Mouse (Mus musculus): ENCODE results near the gene Gzmk. TPM values are rescaled to one million over a fixed set of nuclear protein-coding genes. Genes with fewer than 3 reads are reported as not detected.

Gene Gzmk
- total and polyA plus RNA-seq, 3 experiments = not detected

DNA sequence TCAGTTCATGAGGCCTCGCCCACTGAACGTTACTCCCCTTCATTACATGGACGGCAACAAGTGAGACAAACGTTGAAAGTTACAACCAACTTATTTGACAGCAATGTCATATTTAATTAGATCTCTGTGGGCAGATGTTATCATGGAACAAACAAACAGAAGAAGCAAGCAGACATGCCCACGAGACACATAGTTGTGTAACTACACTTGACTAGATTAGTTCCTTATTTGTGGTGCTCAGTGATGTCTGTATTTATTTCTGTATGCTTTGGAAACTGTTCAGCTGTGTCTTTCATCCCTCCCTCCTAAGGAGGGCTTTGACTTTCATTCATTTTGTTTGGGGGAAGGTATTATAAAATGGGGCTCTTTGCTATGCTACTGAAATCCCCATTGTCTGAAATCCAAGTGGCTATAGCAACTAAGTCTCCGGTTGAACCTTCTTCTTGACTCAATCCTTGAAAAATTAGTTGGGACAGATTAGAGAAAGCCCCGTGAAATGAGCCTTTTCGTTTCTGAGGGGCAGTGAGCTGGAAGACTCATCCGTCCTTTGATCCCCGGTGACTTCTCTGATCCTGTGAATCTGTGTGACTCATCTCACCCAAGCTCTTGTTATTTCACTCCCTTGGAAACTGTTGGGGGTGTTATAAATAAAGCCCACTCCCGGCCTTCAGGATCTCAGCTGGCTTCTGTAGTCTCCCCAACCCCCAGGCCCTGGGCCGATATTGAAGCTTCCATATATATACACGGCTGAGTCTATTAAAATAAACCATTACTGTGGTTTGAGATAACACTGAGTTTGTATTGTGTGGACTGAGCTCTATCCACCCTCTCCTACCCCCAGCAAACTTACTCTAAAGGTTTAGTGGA lies 28.7 kb downstream of the Gzmk start:
- H3K79me2 ChIP-seq (replicated peaks; ENCODE audit: control insufficient read depth, extremely low read depth, insufficient read depth, poor library complexity, severe bottlenecking) = no peaks in the 10 kb centered on the region
- in situ Hi-C loops (cut with MboI; ENCODE audit: low pct_ligation_motif_present, low pct_unique_long_range_greater_than_20kb, low sequenced_read_pairs) = no loop called here
- H3K27me3 ChIP-seq (replicated peaks) = no peaks in the 10 kb centered on the region
- DNase-seq (ENCODE audit: extremely low read depth) = no peak
- no peak overlapping the region for H3K9ac ChIP-seq (ENCODE audit: insufficient read depth, low read depth)
- H3K4me1 ChIP-seq (ENCODE audit: control insufficient read depth in 1 of 2, insufficient read depth in 2 of 2) = peaks cover 4 to 11% of the 10 kb centered on the region in 2 experiments
- no peak overlapping the region for H3K27ac ChIP-seq (ENCODE audit: insufficient read depth, low read depth)
- TF ChIP-seq IRF4 (IDR thresholded peaks at IDR 0.05; ENCODE audit: low read depth, low read length) (no peak), ZKSCAN1 (IDR thresholded peaks at IDR 0.05; ENCODE audit: borderline replicate concordance, low read depth, low read length) (no peak), MEF2A (IDR thresholded peaks at IDR 0.05; ENCODE audit: borderline replicate concordance, low read depth, low read length) (no peak), SMC3 (IDR thresholded peaks at IDR 0.05; ENCODE audit: low read depth, low read length) (no peak), SIN3A (IDR thresholded peaks at IDR 0.05; ENCODE audit: low read length) (no peak), KAT2A (IDR thresholded peaks at IDR 0.05; ENCODE audit: insufficient replicate concordance, low read length) (no peak), CHD1 (IDR thresholded peaks at IDR 0.05; ENCODE audit: low read depth, low read length) (no peak)
- peak overlapping the region; percentile 81; the same call in 1 of the 2 replicates for H3K4me2 ChIP-seq (ENCODE audit: insufficient read depth, low read depth, poor library complexity, severe bottlenecking)
- no peaks in the 10 kb centered on the region for H3K9me3 ChIP-seq (replicated peaks; ENCODE audit: low read length)
- H3K4me3 ChIP-seq (replicated peaks in 1 of 3; ENCODE audit: low read depth in 2 of 3, low read length in 2 of 3, poor library complexity in 1 of 3) = no peak overlapping the region
- H3K36me3 ChIP-seq (replicated peaks in 1 of 2; ENCODE audit: control insufficient read depth in 1 of 2, insufficient read depth in 1 of 2, low read length in 1 of 2) = no peaks in the 10 kb centered on the region
- dilution Hi-C loops (cut with MboI; ENCODE audit: extremely low pct_ligation_motif_present, extremely low pct_unique_long_range_greater_than_20kb, low sequenced_read_pairs) = no loop called here

DNA sequence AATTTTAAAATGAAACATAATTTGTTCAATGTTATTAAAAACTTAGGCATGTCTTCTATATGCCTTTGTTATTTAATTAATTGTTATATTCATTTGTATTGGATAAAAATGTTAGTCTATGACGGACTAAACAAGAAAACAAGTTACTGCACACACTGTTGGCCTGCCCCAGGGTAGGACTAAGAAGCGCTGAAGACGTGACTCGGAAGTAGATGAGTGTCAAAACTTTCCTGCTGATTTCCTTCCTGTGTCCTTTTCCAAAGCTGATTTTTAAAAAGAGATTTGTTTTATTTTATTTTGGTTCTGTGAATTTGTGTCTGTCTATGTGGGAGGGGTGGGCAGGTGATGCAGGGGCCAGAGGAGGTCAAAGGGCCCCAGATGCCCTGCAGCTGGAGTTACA lies 42.0 kb downstream of the Gzmk start:
- peaks cover 3 to 13% of the 10 kb centered on the region in 2 experiments; a peak in 3 of 4 replicates for H3K4me1 ChIP-seq (ENCODE audit: control insufficient read depth in 1 of 2, insufficient read depth in 2 of 2)
- no peaks in the 10 kb centered on the region for H3K79me2 ChIP-seq (replicated peaks; ENCODE audit: control insufficient read depth, extremely low read depth, insufficient read depth, poor library complexity, severe bottlenecking)
- dilution Hi-C loops (cut with MboI; ENCODE audit: extremely low pct_ligation_motif_present, extremely low pct_unique_long_range_greater_than_20kb, low sequenced_read_pairs) = no loop called here
- peaks cover 5% of the 10 kb centered on the region for H3K9me3 ChIP-seq (replicated peaks; ENCODE audit: low read length)
- H3K4me3 ChIP-seq (replicated peaks in 1 of 3; ENCODE audit: low read depth in 2 of 3, low read length in 2 of 3, poor library complexity in 1 of 3) = no peak overlapping the region
- no peak overlapping the region for H3K4me2 ChIP-seq (ENCODE audit: insufficient read depth, low read depth, poor library complexity, severe bottlenecking)
- H3K36me3 ChIP-seq (replicated peaks in 1 of 2; ENCODE audit: control insufficient read depth in 1 of 2, insufficient read depth in 1 of 2, low read length in 1 of 2) = no peaks in the 10 kb centered on the region
- no peak for DNase-seq (ENCODE audit: extremely low read depth)
- H3K9ac ChIP-seq (ENCODE audit: insufficient read depth, low read depth) = no peak overlapping the region
- in situ Hi-C loops (cut with MboI; ENCODE audit: low pct_ligation_motif_present, low pct_unique_long_range_greater_than_20kb, low sequenced_read_pairs) = no loop called here
- no peaks in the 10 kb centered on the region for H3K27me3 ChIP-seq (replicated peaks)
- TF ChIP-seq USF2 (conservative IDR thresholded peaks at IDR 0.05; ENCODE audit: low read depth, low read length) (no peak), CTCF (conservative IDR thresholded peaks at IDR 0.05 in 1 of 2, IDR thresholded peaks at IDR 0.05 in 1 of 2; ENCODE audit: low read depth in 2 of 2, low read length in 2 of 2) (no peak), MXI1 (IDR thresholded peaks at IDR 0.05; ENCODE audit: low read depth, low read length) (no peak; the same call in 1 of the 2 replicates), MEF2A (IDR thresholded peaks at IDR 0.05; ENCODE audit: borderline replicate concordance, low read depth, low read length) (no peak), HCFC1 (IDR thresholded peaks at IDR 0.05; ENCODE audit: low read depth, low read length) (peak; percentile 64), ZMIZ1 (IDR thresholded peaks at IDR 0.05; ENCODE audit: low read depth, low read length) (no peak), ETS1 (conservative IDR thresholded peaks at IDR 0.05; ENCODE audit: low read depth, low read length) (no peak), JUND (conservative IDR thresholded peaks at IDR 0.05; ENCODE audit: low read depth, low read length) (no peak), EP300 (IDR thresholded peaks at IDR 0.05; ENCODE audit: low read length) (peak; percentile 5; the same call in 1 of the 2 replicates), MYC (IDR thresholded peaks at IDR 0.05; ENCODE audit: low read depth, low read length) (0 out of 2 replicates have a peak, but pooled peaks have one; percentile 34), CHD2 (IDR thresholded peaks at IDR 0.05; ENCODE audit: low read length) (no peak), IRF4 (IDR thresholded peaks at IDR 0.05; ENCODE audit: low read depth, low read length) (0 out of 2 replicates have a peak, but pooled peaks have one; percentile 29), SIN3A (IDR thresholded peaks at IDR 0.05; ENCODE audit: low read length) (no peak; the same call in none of the 2 replicates), SMC3 (IDR thresholded peaks at IDR 0.05; ENCODE audit: low read depth, low read length) (no peak), E2F4 (IDR thresholded peaks at IDR 0.05; ENCODE audit: insufficient replicate concordance, low read depth, low read length) (no peak), ELF1 (IDR thresholded peaks at IDR 0.05; ENCODE audit: low read depth, low read length) (no peak)
- peak overlapping the region; percentile 60 for H3K27ac ChIP-seq (ENCODE audit: insufficient read depth, low read depth)

All from CH12.LX (cell line).